Mouse (Mus musculus): ENCODE measurements at regions not wholly inside any gene's neighbourhood (a gene's known extent, or its start where the extent isn't known, plus 50 kb on each side); places are given as distances from the start of the nearest gene placed in this dataset.
"Not testable (repeated sequence)": the region's sequence is repeated elsewhere in the genome, so short reads cannot be mapped to it uniquely, and the experiment has no call there.

DNA sequence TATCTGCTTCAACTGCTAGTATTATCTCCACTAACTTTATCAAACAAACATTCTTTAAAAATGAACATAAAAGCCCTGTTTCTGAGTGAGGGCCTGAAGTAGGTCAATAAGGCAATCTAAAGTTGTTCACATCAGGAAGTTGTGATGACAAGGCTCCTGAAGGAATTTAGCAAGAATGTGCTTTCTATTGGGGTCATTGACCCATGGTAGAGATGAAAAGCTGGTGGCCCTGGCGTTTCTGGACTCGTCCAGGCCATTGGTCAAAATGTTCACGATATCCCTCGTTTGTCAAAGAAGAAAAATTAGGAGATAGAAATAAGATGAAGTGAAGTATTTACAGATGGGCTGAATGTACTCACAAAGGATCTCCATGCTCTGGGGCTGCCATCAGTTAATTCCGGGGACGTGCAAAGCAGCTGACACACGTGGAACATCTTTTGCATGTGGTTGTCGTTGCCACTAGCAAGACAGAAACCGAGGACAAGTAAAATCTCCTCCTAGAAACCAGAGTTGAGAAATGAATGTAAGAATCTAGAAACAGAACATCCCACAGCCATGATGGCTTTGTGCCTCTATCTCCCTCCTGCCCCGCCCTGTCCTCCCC is 134.1 kb downstream of the Snx18 start:
- no peak for DNase-seq

DNA sequence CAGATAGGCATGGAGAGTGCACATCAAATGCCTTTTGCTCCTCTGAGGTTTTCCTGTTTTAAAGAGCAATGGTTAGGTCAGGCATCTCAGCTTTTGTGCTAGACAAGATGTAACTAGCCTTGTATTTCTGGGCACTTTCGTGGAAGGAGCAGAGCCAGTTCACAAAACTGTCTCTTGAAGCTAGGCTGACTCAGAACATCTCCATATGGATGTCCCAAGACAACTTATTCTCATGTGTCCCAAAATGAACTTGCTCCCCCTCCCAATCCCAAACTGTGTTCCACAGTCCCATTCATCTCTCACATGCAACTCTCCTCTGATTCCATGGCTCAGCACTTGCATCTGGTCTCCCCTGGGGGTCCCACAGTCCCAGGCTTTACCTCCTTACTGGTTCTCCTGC is 135.5 kb downstream of the Snx18 start:
- no peak for DNase-seq

DNA sequence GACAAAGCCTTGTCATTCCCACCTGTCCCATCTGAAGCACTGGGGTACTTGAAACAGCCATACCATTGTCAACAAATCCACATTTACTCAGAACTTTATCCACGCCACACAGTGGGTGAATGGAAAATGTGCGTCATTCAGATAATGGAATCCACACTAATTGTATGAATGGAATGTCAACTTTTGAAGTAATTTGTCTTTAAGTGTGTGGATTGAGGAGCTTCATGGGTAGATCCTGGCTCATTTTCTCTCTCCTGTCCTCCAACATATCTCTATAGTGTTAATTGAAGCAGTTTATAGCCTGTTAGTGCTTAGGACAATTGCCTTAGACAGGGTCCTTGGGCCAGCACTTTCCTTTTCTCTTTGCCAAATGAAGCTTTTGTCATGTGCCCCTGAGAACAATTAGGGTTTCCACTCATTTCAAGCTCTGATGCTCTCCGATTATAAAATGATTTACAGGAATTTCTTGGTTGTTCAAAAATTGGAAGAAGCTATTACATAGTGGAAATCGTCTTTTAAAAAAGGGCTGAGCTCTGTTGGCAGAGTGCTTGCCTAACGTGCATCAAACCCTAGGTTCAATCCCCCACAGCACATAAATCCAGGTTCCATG is 140.4 kb downstream of the Snx18 start:
- no peak for DNase-seq

- DNase-seq, result no peak
Measured at GRCm38 (mm10) chr13:113470822-113471557, 147.4 kb downstream of the Snx18 start.

DNA sequence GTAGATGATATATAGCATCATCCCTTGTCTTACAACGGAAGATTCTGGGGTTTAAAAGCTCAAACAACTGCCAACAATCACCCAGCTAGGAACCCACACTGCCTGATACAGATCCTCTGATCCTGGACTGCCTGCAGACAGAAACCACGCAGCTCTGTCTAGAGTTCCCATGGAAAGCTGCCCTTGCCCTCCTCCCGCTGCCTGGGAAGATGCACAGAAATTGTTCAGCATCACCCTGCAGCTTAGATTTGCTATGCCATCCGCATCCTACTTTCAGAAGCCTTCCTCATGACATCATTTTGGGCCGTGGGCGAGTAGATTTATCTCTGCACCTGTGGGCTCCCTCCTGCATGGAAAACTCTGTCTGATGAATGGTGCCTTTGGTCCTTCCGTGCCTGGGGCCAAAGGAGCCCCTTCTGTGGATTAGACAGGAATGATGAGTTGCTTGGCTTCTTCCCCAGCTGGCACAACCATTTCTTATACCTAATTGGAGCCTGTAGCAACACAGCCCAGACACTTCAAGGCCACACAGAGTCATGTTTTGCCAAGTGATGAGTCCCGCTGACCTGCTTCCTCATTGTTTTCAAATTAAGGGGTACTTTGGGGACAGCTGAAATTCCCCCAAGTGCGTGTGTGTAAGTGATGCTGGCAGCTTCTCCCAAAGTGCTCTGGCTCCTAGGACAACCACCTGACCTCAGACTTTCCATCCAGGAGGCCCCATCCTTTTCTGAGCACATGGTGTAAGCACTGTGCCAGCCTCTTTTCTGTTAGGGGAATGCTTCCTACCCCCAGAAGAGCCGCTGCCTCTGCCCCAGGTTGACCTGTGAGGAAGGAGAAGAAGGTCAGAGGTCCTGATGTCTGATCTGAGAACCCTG is 153.9 kb downstream of the Snx18 start:
- peak in 1 of 2 experiments; percentile 10 for DNase-seq

GRCm38 (mm10) chr13:113463420-113463819 is 154.9 kb downstream of the Snx18 start:
- DNase-seq, result no peak

DNA sequence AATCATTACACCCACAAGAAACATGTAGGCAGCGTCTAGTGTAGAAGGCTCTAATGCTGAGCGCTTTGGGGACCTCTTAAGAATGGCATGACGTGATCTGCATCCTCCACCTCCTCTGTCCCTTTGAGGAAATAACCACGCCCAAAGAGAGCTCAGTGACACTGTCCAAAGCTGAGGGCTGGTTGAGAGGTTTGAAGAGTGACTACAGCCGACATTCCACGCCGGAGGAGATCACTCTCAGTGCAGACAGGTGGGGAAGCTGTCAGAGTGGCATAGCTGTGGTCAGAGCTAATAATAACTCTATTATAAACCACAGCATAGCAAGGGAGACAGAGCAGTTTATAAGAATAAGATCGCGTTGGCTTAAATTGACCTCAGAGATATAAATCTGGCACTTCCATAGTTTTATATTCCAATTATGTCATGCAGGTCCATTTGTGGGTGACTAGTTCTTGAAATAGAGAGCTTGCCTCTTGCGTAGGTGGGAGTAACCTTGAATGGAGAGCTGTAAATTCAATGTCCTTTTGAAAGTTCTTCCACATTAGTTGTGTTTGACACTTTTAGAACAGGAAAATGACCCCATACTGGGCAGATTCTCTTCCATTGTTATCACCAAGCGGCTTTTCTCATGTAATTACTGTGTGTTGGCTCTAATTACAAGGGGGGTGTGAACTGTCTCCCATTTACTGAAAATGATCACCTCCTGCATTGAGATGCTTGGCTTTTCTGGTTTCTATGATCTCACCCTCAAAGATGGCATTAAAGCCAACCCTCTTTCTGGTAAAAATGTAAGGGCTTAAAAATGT is 161.7 kb downstream of the BC067074 start:
- no peak for DNase-seq

- DNase-seq, result no peak
Measured at GRCm38 (mm10) chr13:113448378-113448777, 155.4 kb downstream of the BC067074 start.

GRCm38 (mm10) chr13:113446226-113446625 is 153.3 kb downstream of the BC067074 start:
- DNase-seq, result no peak

- not testable (repeated sequence) for DNase-seq
Measured at GRCm38 (mm10) chr13:113444481-113444880, 151.5 kb downstream of the BC067074 start.

DNA sequence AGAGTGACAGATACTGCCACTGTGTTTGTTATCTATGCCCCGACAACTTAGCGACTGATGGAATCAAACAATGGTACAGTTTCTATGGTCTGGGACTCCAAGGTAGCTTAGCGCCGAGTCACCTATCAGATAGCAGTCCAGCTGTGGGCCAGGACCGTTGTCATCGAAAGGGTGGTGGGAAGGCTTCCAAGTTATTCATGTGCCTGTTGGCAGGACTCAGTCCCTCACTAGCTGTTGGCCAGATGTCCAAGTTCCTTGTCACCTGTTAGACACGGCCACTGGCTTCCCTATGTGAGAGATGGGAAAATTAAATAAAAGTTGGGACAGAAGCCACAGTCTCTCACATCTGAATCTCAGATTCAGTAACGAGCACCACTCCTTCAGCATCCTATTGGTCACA is 150.1 kb downstream of the BC067074 start:
- DNase-seq, result no peak

- DNase-seq, result no peak
Measured at GRCm38 (mm10) chr13:113442169-113442568, 149.2 kb downstream of the BC067074 start.

- DNase-seq, result no peak
Measured at GRCm38 (mm10) chr13:113440137-113440536, 147.2 kb downstream of the BC067074 start.

DNA sequence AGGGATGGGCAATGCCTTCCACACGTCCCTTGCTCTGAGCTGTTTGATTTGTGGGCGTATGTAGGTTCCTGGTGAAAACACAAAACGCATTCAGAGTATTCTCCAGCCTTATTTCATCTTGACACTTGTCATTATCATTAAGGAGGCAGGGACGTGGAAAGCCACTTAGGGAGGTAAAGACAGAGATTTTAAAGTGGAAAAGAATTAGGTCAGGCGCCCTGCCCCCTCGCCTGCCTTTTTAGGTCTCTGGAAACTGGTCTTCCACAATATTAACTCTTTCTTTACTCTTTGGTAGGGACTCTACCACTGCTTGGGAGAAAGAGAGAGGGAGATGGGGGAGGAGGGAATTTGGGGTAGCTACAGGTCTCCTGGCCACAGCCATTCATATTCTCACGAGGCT is 146.6 kb downstream of the BC067074 start:
- no peak for DNase-seq

DNA sequence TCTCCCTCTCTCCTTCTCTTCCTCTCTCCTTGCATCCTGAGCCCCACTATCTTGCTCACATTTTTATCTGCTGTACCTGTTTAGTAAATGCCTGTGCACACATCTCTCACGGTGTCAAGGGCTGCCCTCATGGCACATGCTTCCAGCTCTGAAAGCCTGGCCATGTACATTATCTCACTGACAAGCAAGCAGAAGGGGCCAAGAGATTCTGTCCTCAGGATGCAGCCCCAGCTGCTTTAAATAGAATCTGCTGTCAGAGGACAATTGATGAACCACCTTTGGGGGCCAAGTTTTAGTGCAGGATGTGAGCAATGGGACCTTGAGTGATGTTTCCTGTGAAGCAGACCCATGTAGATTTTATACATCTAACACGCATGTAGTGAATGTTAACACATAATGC is 145.9 kb downstream of the BC067074 start:
- DNase-seq, result no peak

- DNase-seq, result no peak
Measured at GRCm38 (mm10) chr13:113436288-113436687, 143.3 kb downstream of the BC067074 start.

DNA sequence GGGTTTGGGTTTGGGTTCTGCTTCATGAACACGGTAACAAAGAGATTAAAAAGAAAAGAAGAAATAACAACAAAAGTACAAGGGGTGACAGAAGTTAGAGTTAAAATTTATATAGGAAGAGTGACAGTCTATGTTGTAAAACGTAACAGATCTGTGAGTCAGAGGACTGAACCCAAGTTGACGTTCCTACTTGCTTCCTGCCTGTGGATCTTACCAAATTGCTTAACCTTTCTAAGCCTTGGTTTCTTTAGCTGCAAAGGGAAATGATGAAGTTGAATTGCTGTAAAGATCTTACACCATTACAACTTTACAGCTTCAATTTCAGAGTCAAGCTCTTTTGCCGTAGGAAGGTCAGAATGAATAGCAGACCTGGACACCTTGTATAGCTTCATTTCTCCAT is 142.2 kb downstream of the BC067074 start:
- no peak for DNase-seq

DNA sequence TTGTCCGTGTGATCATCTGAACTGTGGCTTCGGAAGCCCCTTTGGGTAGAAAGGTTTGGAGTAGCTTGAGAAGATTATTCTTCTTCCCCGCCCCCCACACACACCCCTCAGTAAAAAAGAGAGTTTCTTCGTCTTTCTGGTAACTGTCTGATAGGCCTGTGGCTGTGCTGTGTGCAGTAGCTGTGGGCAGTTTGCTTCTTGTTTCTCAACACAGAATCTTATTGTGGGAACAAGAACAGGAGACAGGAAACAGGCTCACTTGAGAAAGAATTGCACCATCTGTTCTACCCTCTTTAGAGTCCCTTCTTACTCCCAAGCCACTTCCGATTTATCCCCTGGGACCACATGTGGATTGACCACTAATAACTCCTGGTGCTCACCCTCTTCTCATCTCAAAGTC is 140.5 kb downstream of the BC067074 start:
- no peak for DNase-seq

DNA sequence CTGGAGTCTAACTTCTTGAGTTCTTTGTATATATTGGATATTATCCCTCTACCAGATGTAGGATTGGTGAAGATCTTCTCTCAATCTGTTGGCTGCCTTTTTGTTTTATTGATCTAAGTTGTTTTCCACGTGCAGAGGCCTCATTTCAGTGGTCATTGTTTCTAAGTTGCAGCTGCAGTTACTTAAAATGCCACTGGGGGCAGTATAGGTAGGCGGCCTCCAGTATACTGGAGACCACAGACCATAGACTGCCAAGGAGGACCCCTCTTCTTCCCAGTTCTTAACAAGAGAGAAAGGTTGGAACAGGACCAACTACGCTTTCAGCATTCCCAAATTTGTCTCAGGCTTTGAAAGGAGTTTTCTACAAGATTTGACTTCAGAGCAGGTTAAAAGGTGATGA is 136.7 kb downstream of the BC067074 start:
- DNase-seq, result peak in 1 of 2 experiments; percentile 37

All from cerebellum, postnatal 25 days (tissue).